Mouse (Mus musculus): ENCODE results near the gene Ccl26. TPM values are rescaled to one million over a fixed set of nuclear protein-coding genes. Genes with fewer than 3 reads are reported as not detected.

Ccl26 gene
- total RNA-seq, 2 experiments from 2014 or later = not detected

DNA sequence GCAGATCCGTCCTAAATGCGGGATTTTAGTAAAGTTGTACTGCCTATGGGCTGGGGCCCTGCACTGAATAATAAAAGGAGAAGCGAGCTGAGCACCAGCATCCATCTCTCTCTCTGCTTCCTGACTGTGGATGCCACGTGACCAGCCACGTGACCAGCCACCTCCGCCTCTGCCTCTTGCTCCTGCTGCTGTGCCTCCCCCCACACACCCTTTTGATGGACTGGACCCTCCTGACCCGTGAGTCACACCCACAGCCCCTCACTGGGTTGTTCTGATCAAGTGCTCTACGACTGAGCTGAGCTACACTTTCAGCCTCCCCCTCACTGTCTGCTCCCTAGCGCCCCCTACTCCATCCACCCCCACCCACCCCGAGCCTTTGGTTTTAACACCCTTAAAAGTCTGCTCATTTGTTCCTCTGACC is 25.6 kb downstream of the Ccl26 start:
- no peak for DNase-seq

DNA sequence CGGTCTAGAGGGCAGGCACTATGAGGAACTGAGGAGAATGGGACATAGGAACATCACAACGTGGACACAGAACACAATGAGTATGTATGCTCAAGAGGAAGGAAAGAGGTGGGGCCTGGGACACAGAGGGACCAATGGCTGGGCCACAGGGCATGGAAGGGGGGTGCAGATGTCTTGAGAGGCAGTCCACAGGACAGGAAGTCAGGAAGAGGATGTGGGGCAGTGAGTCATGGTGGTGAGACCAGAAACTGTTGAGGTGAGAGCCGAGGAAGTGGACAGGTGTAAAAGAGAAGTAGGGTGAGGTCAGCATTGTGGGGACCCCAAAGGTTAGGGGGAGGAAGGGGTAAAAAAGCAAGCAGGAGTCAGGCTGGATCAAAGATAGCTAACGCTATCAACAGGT is 26.0 kb downstream of the Ccl26 start:
- peak; percentile 16 for DNase-seq

- no peak for DNase-seq
Observed at GRCm38 (mm10) chr5:135535867-135536266, 27.5 kb downstream of the Ccl26 start.

DNA sequence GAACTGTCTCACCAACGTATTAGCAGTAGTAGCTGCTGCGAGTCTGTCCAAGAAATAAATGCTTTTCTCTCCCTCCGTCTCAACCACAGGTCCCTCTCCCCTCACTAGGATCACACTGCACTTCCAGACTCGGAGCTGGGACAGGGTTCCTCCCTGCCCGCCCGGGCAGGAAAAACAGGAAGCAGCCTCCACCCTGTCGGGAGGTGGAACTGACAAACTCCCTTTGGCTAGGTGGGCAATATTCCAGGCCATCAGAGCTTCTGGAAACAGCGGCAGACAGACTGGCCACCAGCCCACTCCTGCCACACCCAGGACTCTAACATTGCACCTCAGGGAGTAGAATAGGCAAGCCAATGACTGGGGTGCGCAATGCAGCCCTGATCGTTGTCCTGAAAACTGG is 29.9 kb downstream of the Ccl26 start:
- DNase-seq = peak; percentile 71

GRCm38 (mm10) chr5:135531306-135531845 is 32.0 kb downstream of the Ccl26 start:
- no peak for DNase-seq

- DNase-seq = no peak
Observed at GRCm38 (mm10) chr5:135529964-135530363, 33.4 kb downstream of the Ccl26 start.

GRCm38 (mm10) chr5:135529310-135529709 is 34.1 kb downstream of the Ccl26 start:
- DNase-seq = no peak

GRCm38 (mm10) chr5:135527986-135528385 is 35.4 kb downstream of the Ccl26 start:
- no peak for DNase-seq

DNA sequence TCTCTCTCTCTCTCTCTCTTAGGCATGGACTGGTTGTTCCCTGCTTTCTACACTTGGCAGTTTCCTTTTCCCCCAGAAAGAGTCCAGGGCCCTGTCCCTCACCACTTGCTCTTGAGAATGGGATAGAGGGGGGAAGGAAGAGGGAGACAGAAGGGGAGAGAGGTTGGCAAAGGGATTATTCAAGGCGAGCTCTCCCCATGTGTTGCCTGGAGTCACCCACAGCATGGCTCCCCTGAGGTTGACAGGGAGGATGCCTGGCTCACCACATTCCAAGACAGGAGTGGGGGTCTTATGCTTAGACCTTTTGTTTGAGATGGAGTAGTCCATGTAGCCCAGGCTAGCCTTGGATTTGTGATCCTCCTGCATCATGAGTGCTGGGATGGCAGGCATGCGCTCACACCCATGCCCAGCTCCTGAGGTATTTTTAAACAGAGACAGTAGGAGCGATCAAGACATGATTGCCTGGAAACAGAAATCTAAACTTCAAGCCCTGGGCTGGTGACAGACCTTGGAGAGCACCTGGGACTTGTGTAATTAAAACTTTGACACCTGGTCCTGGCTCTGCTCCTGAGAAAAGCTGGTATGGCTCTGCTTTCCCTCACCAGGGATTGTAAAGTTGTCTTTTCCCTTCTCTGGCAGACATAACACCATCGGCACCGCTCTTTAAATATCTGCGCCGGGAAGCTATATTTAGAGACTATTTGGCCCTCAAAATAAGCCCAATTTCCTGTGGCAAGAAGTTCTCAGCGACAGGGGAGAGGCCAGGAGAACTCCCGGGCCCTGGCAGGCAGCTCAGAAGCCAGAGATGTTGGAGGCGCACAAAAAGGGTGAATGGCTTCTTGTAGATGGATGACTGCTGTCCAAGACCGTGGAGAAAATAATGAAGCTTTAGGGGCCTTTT is 38.5 kb downstream of the Ccl26 start:
- DNase-seq = peak; percentile 36

DNA sequence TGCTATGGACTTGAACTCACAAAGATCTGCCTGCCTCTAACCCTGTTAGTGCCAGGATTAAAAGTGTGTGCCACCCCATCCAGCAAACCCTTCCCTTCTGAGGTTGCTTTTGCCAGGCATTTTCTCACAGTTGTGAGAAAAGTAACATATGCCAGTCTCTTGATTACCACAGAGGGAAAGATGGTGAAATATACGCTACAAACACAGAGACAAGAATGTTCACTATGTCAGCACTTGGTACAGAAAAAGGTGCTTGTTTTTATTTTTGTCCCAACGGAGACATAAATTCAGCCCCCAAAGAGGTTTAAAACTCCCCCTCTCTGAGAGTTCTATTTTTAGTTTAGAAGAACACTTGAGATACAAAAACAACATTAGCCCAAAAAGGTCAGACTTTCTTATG is 39.3 kb downstream of the Ccl26 start:
- no peak for DNase-seq

DNA sequence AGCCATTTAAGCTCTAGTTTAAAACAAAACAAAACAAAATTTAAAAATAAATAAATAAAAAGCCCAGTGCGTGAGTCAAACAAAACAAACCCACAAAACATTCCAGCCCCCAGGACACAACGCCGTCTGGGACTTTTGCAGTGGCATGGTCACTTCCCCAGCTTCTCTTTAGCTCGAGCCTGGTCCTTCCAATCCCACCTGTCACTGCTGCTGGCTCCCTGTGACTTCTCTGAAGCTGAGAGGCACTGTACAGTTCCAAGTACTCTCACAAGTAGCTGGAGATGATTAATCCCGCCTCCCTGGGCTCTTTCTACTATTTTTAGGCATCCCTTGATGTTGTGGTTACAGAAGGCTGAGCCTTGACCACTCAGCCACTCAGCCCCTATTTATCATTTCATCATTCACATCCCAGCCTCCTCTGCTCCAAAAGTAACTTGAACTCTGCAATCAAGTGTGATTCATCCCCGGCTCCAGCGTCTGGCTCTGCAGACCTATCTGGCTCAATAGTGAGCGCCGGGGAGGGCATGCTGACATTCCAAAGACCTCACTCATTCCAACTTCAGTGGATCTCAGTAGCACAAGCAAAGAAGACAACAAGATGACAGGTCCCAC is 41.2 kb downstream of the Ccl26 start:
- peak; percentile 35 for DNase-seq

GRCm38 (mm10) chr5:135517348-135517883 is 46.0 kb downstream of the Ccl26 start:
- DNase-seq = no peak

DNA sequence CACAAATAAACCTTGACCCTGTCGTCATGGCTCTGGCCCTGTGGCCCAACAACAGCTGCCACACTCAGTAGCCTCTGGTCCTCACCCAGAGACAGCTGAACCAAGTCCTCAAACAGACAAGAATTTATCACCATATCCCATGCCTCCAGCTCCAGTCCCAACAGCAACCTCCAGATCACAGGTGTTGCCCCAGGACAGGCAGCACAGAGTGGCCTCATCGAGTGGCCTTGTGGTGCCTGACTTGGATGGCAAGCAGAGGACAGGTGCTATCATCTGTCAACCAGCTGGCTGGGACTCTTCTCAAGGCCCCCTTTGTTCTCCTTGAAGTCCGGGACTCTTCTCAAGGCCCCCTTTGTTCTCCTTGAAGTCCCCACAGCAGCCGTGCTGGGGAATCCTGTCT is 50.2 kb downstream of the Ccl26 start:
- peak; percentile 23 for DNase-seq

- no peak for DNase-seq
Observed at GRCm38 (mm10) chr5:135511105-135511504, 52.3 kb downstream of the Ccl26 start.

Other genes with a start within 250 kb of the Ccl26 start
- not detected for gene Fkbp6, start 213.5 kb downstream of the Ccl26 start, total RNA-seq (2021)
- not detected for gene Trim50, start 210.3 kb downstream of the Ccl26 start, total RNA-seq (2021)
- 10 to 100 TPM in 1 of 2 experiments, 1 to 10 TPM in 1; 8.9 to 10.2 TPM for gene Nsun5, start 193.6 kb downstream of the Ccl26 start, total RNA-seq (2021)
- 1 to 10 TPM; 8.3 to 9.4 TPM for gene Pom121, start 169.0 kb downstream of the Ccl26 start, total RNA-seq (2021)
- gene Hip1, start 18.4 kb downstream of the Ccl26 start, total RNA-seq (2021) = 10 to 100 TPM; 24.6 to 28.7 TPM
- gene Ccl24, start 9.5 kb upstream of the Ccl26 start, total RNA-seq (2021) = 1 to 10 TPM in 1 of 2 experiments, under 1 TPM in 1; 0.61 to 1.1 TPM
- 10 to 100 TPM in 1 of 2 experiments, 1 to 10 TPM in 1; 9.9 to 11.8 TPM for gene Rhbdd2, start 69.0 kb upstream of the Ccl26 start, total RNA-seq (2021)
- 10 to 100 TPM; 23.5 to 39.7 TPM for gene Por, start 106.5 kb upstream of the Ccl26 start, total RNA-seq (2021)
- 10 to 100 TPM in 1 of 2 experiments, 1 to 10 TPM in 1; 5.6 to 10.5 TPM for gene Tmem120a, start 180.9 kb upstream of the Ccl26 start, total RNA-seq (2021)
- not detected for gene Styxl1, start 214.8 kb upstream of the Ccl26 start, total RNA-seq (2021)
- gene Mdh2, start 214.9 kb upstream of the Ccl26 start, total RNA-seq (2021) = 1,000 to 10,000 TPM; 1,176 to 1,179 TPM
- gene Srrm3, start 243.3 kb upstream of the Ccl26 start, total RNA-seq (2021) = under 1 TPM; 0.08 to 0.21 TPM